Mouse (Mus musculus): Measurements from ENCODE around the gene Ankrd6.

DNA sequence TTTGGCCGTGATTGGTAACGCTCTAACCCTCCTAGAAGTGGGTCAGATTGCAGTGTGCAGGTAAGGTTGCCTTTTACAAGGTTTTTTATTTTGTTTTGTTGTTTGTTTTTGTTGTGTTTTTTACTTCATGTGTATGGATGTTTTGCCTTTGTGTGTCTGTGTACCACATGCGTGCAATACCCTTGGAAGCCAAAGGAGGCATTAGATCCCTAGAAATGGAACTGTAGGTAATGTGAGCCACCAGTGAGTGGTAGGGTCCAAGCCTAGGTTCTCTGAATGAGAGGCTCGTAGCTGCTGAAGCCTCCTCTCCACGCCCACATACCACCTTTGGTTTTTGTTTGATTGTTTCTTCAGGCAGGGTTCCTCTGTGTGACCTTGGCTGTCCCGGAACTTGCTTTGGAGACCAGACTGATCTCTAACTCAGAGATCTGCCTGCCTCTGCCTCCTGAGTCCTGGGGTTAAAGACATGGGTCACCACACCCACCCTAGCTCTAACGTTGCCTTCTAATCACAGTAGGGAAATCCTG, 180.3 kb downstream of the Ankrd6 start:
- TF ChIP-seq CTCF (IDR thresholded peaks at IDR 0.05) (peak; percentile 29), EP300 (IDR thresholded peaks at IDR 0.05; ENCODE audit: insufficient read depth, low read depth, low read length) (no peak), POLR2A (IDR thresholded peaks at IDR 0.05; ENCODE audit: insufficient read depth, low read depth, low read length) (no peak)
